Mouse (Mus musculus): ENCODE data around the gene Cstf3. TPM values are rescaled to one million over a fixed set of nuclear protein-coding genes. Genes with fewer than 3 reads are reported as not detected.
"Not testable (repeated sequence)": the region's sequence is repeated elsewhere in the genome, so short reads cannot be mapped to it uniquely, and the experiment has no call there.

Cstf3 gene
- total RNA-seq (2012; rRNA removed) = 23.3 and 31.8 TPM in 2 replicates

GRCm38 (mm10) chr2:104590068-104590828 is at the start of gene Cstf3:
Cstf3 (plus strand) TSS chr2:104590523.
- H3K4me3 ChIP-seq (ENCODE audit: insufficient read depth in 1 of 2, low read depth in 1 of 2, low read length in 2 of 2, poor library complexity in 1 of 2, severe bottlenecking in 1 of 2) = peak within 1 kb of the TSS; percentile 81 to 99
- peaks cover 4% of the 10 kb centered on the region in 2 experiments; a peak in 2 of 4 replicates for H3K4me1 ChIP-seq (ENCODE audit: control insufficient read depth in 2 of 2, insufficient read depth in 2 of 2, low read length in 2 of 2, poor library complexity in 1 of 2)
- no peaks in the 10 kb centered on the region for H3K9me3 ChIP-seq (ENCODE audit: control insufficient read depth, insufficient read depth, low read depth, low read length)
- in situ Hi-C loops (cut with MboI; ENCODE audit: low sequenced_read_pairs in 2 of 2, unreplicated experiment in 2 of 2) = no loop called here
- TF ChIP-seq ZNF384 (IDR thresholded peaks at IDR 0.05; ENCODE audit: low read depth, low read length) = peak; percentile 80; the same call in 1 of the 2 replicates
- TF ChIP-seq HCFC1 (IDR thresholded peaks at IDR 0.05; ENCODE audit: borderline replicate concordance, insufficient read depth, low read length) = 0 out of 2 replicates have a peak, but pooled peaks have one; percentile 12
- no peak for TF ChIP-seq ZC3H11A (IDR thresholded peaks at IDR 0.05; ENCODE audit: borderline replicate concordance, low read depth, low read length)
- peak; percentile 42; the same call in 1 of the 2 replicates for TF ChIP-seq CHD2 (IDR thresholded peaks at IDR 0.05; ENCODE audit: low read depth, low read length)
- no peak for TF ChIP-seq MAFK (IDR thresholded peaks at IDR 0.05; ENCODE audit: insufficient read depth, low read depth, low read length)
- no peaks in the 10 kb centered on the region for H3K36me3 ChIP-seq (ENCODE audit: control insufficient read depth, insufficient read depth, low read length, poor library complexity, severe bottlenecking)
- peak within 1 kb of the TSS; percentile 85 for H3K9ac ChIP-seq (ENCODE audit: insufficient read depth, low read depth, low read length, poor library complexity, severe bottlenecking)
- H3K27ac ChIP-seq (ENCODE audit: insufficient read depth, low read depth, low read length, poor library complexity, severe bottlenecking) = peak within 1 kb of the TSS; percentile 85
- peak; percentile 99 for DNase-seq (ENCODE audit: low read depth, low spot score)

DNA sequence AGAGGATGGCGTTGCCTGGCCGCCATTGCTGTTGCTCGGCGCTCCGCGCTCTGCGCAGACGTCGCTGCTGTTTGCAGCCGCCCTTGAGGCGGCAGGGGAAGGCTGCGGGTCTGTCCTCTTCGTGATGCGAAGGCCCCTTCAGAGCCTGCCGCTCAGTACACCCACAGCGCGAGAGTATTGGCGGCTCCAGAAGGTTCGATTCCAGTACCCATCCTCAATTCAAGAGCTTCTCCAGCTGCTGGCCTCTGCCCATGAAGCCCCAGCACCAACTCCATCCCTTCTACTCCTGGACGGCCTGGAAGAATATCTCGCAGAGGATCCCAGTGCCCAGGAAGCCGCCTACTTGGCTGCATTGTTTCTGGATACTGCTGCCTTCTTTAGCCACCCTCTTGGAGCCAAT is 33.6 kb upstream of the Cstf3 start:
- H3K27ac ChIP-seq (ENCODE audit: insufficient read depth, low read depth, low read length, poor library complexity, severe bottlenecking); H3K9me3 ChIP-seq (ENCODE audit: control insufficient read depth, insufficient read depth, low read depth, low read length); H3K4me1 ChIP-seq (ENCODE audit: control insufficient read depth in 2 of 2, insufficient read depth in 2 of 2, low read length in 2 of 2, poor library complexity in 1 of 2); DNase-seq (ENCODE audit: low read depth, low spot score); in situ Hi-C loops (cut with MboI; ENCODE audit: low sequenced_read_pairs in 2 of 2, unreplicated experiment in 2 of 2); H3K36me3 ChIP-seq (ENCODE audit: control insufficient read depth, insufficient read depth, low read length, poor library complexity, severe bottlenecking): not testable (repeated sequence)
- H3K9ac ChIP-seq (ENCODE audit: insufficient read depth, low read depth, low read length, poor library complexity, severe bottlenecking) = peak overlapping the region; percentile 76
- peak overlapping the region; percentile 34 to 46; a peak in 3 of 4 replicates for H3K4me3 ChIP-seq (ENCODE audit: insufficient read depth in 1 of 2, low read depth in 1 of 2, low read length in 2 of 2, poor library complexity in 1 of 2, severe bottlenecking in 1 of 2)

DNA sequence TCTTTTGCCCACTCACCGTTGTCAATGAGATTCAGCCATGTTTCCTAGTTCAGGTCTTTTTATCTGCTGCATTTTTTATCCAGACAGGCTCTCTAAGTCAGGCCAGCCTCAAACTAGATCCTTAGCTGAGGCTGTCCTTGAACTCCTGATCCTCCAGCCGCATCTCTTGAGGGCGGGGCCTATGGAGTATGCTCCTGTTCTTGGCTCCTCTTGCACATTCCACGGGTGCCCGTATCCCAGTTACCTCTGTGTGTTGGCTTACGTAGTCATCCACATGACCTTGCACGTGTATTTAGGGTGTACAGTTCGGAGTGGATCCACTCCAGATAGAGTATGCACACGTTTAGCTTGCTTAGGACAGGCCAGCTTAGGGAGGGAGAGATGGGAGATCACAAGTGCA is 32.6 kb upstream of the Cstf3 start:
- in situ Hi-C loops (cut with MboI; ENCODE audit: low sequenced_read_pairs in 2 of 2, unreplicated experiment in 2 of 2) = no loop called here
- Histone ChIP-seq H3K9ac (ENCODE audit: insufficient read depth, low read depth, low read length, poor library complexity, severe bottlenecking) (no peak overlapping the region), H3K4me1 (ENCODE audit: control insufficient read depth in 2 of 2, insufficient read depth in 2 of 2, low read length in 2 of 2, poor library complexity in 1 of 2) (peaks cover under 1 to 5% of the 10 kb centered on the region in 2 experiments; a peak in 1 of 4 replicates), H3K36me3 (ENCODE audit: control insufficient read depth, insufficient read depth, low read length, poor library complexity, severe bottlenecking) (peaks cover 10% of the 10 kb centered on the region), H3K27ac (ENCODE audit: insufficient read depth, low read depth, low read length, poor library complexity, severe bottlenecking) (no peak overlapping the region), H3K4me3 (ENCODE audit: insufficient read depth in 1 of 2, low read depth in 1 of 2, low read length in 2 of 2, poor library complexity in 1 of 2, severe bottlenecking in 1 of 2) (no peak overlapping the region), H3K9me3 (ENCODE audit: control insufficient read depth, insufficient read depth, low read depth, low read length) (no peaks in the 10 kb centered on the region)
- no peak for DNase-seq (ENCODE audit: low read depth, low spot score)
- no peak for TF ChIP-seq HCFC1 (IDR thresholded peaks at IDR 0.05; ENCODE audit: borderline replicate concordance, insufficient read depth, low read length)
- no peak for TF ChIP-seq MAFK (IDR thresholded peaks at IDR 0.05; ENCODE audit: insufficient read depth, low read depth, low read length)
- no peak for TF ChIP-seq ZNF384 (IDR thresholded peaks at IDR 0.05; ENCODE audit: low read depth, low read length)
- TF ChIP-seq ZC3H11A (IDR thresholded peaks at IDR 0.05; ENCODE audit: borderline replicate concordance, low read depth, low read length) = no peak
- no peak for TF ChIP-seq CHD2 (IDR thresholded peaks at IDR 0.05; ENCODE audit: low read depth, low read length)

GRCm38 (mm10) chr2:104558326-104558725 is 32.0 kb upstream of the Cstf3 start:
- no peak for DNase-seq (ENCODE audit: low read depth, low spot score)
- peaks cover 11% of the 10 kb centered on the region for H3K36me3 ChIP-seq (ENCODE audit: control insufficient read depth, insufficient read depth, low read length, poor library complexity, severe bottlenecking)
- peaks cover 1 to 5% of the 10 kb centered on the region in 2 experiments; a peak in 1 of 4 replicates for H3K4me1 ChIP-seq (ENCODE audit: control insufficient read depth in 2 of 2, insufficient read depth in 2 of 2, low read length in 2 of 2, poor library complexity in 1 of 2)
- H3K27ac ChIP-seq (ENCODE audit: insufficient read depth, low read depth, low read length, poor library complexity, severe bottlenecking) = no peak overlapping the region; the same call in 1 of the 2 replicates
- H3K4me3 ChIP-seq (ENCODE audit: insufficient read depth in 1 of 2, low read depth in 1 of 2, low read length in 2 of 2, poor library complexity in 1 of 2, severe bottlenecking in 1 of 2) = 0 out of 4 replicates have a peak overlapping the region, but pooled peaks of 1 of the 2 experiments have one; percentile 72
- H3K9me3 ChIP-seq (ENCODE audit: control insufficient read depth, insufficient read depth, low read depth, low read length) = no peaks in the 10 kb centered on the region
- TF ChIP-seq MAFK (IDR thresholded peaks at IDR 0.05; ENCODE audit: insufficient read depth, low read depth, low read length) (no peak), ZNF384 (IDR thresholded peaks at IDR 0.05; ENCODE audit: low read depth, low read length) (peak; percentile 82)
- no peak overlapping the region for H3K9ac ChIP-seq (ENCODE audit: insufficient read depth, low read depth, low read length, poor library complexity, severe bottlenecking)
- in situ Hi-C loops (cut with MboI; ENCODE audit: low sequenced_read_pairs in 2 of 2, unreplicated experiment in 2 of 2) = no loop called here

Data from ES-E14 (cell line).